ENCODE assay signal across 20 mouse cellular contexts in the genomic region with DNA sequence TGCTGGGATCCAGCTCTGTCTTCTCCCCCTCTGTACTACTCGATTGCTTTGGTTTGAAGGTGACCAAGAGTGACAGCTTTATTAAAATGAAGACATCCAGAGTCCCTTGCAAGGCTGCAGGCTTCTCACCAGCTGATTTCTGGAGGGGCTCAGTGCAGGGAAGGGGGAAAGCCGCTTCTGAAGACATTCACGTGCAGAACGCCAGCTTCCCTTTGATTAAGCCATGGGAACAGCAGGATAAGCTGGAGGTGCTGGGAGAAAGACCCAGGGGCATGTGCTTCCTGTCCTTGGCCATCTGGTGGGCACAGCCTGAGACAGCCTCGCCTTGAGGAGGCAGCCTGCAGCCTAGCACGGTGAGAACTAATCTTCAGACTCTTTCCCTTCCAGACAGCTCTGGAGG. TPM values are rescaled to one million over a fixed set of nuclear protein-coding genes. Genes with fewer than 3 reads are reported as not detected.
DNase-seq lines count a peak whose midpoint lies in the region; ATAC-seq and TF ChIP-seq lines count a peak whose summit lies in the region.
"Had no signal": no experiment of that assay in that cellular context is flagged by ENCODE, and none has a peak within 500 bp of the region (broad histone marks: within the 10 kb centered on the region; RNA-seq: fewer than 3 reads in every experiment).

No protein-coding gene starts in this region.

- 64% methylated on average over 6 of the region's 6 CpGs for WGBS in forebrain, embryonic 10.5 days
- WGBS in forebrain, embryonic 11.5 days, result 54% methylated on average over 6 of the region's 6 CpGs
- 51% methylated on average over 6 of the region's 6 CpGs for WGBS in lung, postnatal 0 days
- 32% methylated on average over 6 of the region's 6 CpGs for WGBS in midbrain, embryonic 12.5 days

- H3K27me3 ChIP-seq in forebrain, embryonic 10.5 days (ENCODE audit: poor library complexity, severe bottlenecking), result no peaks in the 10 kb centered on the region
- no peaks in the 10 kb centered on the region for H3K27me3 ChIP-seq in forebrain, embryonic 11.5 days (ENCODE audit: control insufficient read depth, insufficient read depth, low read length)
- no peaks in the 10 kb centered on the region for H3K27me3 ChIP-seq in lung, postnatal 0 days (replicated peaks; ENCODE audit: insufficient read depth, low read length)
- no peaks in the 10 kb centered on the region for H3K27me3 ChIP-seq in midbrain, embryonic 12.5 days
- H3K27me3 ChIP-seq: embryonic facial prominence, embryonic 12.5 days; heart, embryonic 15.5 days; hindbrain, embryonic 15.5 days; limb, embryonic 15.5 days had no signal

- no peaks in the 10 kb centered on the region for H3K36me3 ChIP-seq in forebrain, embryonic 10.5 days (replicated peaks)
- H3K36me3 ChIP-seq in forebrain, embryonic 11.5 days (ENCODE audit: control insufficient read depth, insufficient read depth, low read length), result no peaks in the 10 kb centered on the region
- H3K36me3 ChIP-seq in lung, postnatal 0 days (ENCODE audit: insufficient read depth, low read length), result no peaks in the 10 kb centered on the region
- H3K36me3 ChIP-seq in midbrain, embryonic 12.5 days, result no peaks in the 10 kb centered on the region
- H3K36me3 ChIP-seq: embryonic facial prominence, embryonic 12.5 days; heart, embryonic 15.5 days; hindbrain, embryonic 15.5 days; limb, embryonic 15.5 days had no signal

- no peak for TF ChIP-seq EP300 in lung, postnatal 0 days (IDR thresholded peaks at IDR 0.05)

- no peak overlapping the region for H3K4me2 ChIP-seq in forebrain, embryonic 11.5 days (ENCODE audit: low read depth, low read length, severe bottlenecking)
- no peak overlapping the region for H3K4me2 ChIP-seq in lung, postnatal 0 days (replicated peaks; ENCODE audit: low read depth, low read length)
- H3K4me2 ChIP-seq in midbrain, embryonic 12.5 days (replicated peaks), result no peak overlapping the region
- H3K4me2 ChIP-seq: embryonic facial prominence, embryonic 12.5 days; heart, embryonic 15.5 days; hindbrain, embryonic 15.5 days; limb, embryonic 15.5 days had no signal

- TF ChIP-seq CTCF in lung, postnatal 0 days (IDR thresholded peaks at IDR 0.05), result peak; percentile 19; the same call in 1 of the 2 replicates

- no peak for DNase-seq in forebrain, embryonic 10.5 days (ENCODE audit: extremely low spot score, low spot score)
- no peak for DNase-seq in forebrain, embryonic 11.5 days (ENCODE audit: low spot score)
- DNase-seq in lung, postnatal 0 days (ENCODE audit: low spot score), result no peak
- no peak for DNase-seq in lung, postnatal 4 days
- peak; percentile 23 for DNase-seq in retina, postnatal 7 days (ENCODE audit: low read depth, low spot score)
- no peak for DNase-seq in adipocyte (ENCODE audit: low spot score)
- no peak for DNase-seq in thymus, adult 18-20 months
- DNase-seq: adrenal gland, adult 8-10 months; cerebellum, adult 18-20 months; kidney, adult 18-20 months; kidney, postnatal 14 days; layer of hippocampus, adult 9-11 months; lung, postnatal 14 days; right cerebral cortex, postnatal 25 days had no signal

- H3K4me3 ChIP-seq in forebrain, embryonic 10.5 days, result no peak overlapping the region
- no peak overlapping the region for H3K4me3 ChIP-seq in forebrain, embryonic 11.5 days (ENCODE audit: low read depth, low read length)
- no peak overlapping the region for H3K4me3 ChIP-seq in lung, postnatal 0 days (ENCODE audit: low read depth, low read length)
- no peak overlapping the region for H3K4me3 ChIP-seq in midbrain, embryonic 12.5 days
- H3K4me3 ChIP-seq: embryonic facial prominence, embryonic 12.5 days; heart, embryonic 15.5 days; hindbrain, embryonic 15.5 days; limb, embryonic 15.5 days had no signal

- ATAC-seq in forebrain, embryonic 11.5 days (replicated peaks; ENCODE audit: low FRiP score), result no peak
- no peak for ATAC-seq in lung, postnatal 0 days
- no peak for ATAC-seq in midbrain, embryonic 12.5 days (ENCODE audit: low FRiP score, low read depth)

- peak overlapping the region; percentile 48; the same call in 1 of the 2 replicates for H3K27ac ChIP-seq in forebrain, embryonic 10.5 days
- H3K27ac ChIP-seq in forebrain, embryonic 11.5 days (ENCODE audit: low read depth, low read length), result no peak overlapping the region
- H3K27ac ChIP-seq in lung, postnatal 0 days (ENCODE audit: low read length), result no peak overlapping the region
- H3K27ac ChIP-seq in midbrain, embryonic 12.5 days (replicated peaks), result 0 out of 2 replicates have a peak overlapping the region, but pooled peaks have one; percentile 17
- H3K27ac ChIP-seq: embryonic facial prominence, embryonic 12.5 days; heart, embryonic 15.5 days; hindbrain, embryonic 15.5 days; limb, embryonic 15.5 days; stomach, postnatal 0 days had no signal

- H3K4me1 ChIP-seq in forebrain, embryonic 10.5 days, result peaks cover 19% of the 10 kb centered on the region
- no peaks in the 10 kb centered on the region for H3K4me1 ChIP-seq in forebrain, embryonic 11.5 days (replicated peaks; ENCODE audit: control insufficient read depth, insufficient read depth, low read length)
- peaks cover 11% of the 10 kb centered on the region for H3K4me1 ChIP-seq in lung, postnatal 0 days (ENCODE audit: insufficient read depth, low read depth, low read length)
- peaks cover 19% of the 10 kb centered on the region for H3K4me1 ChIP-seq in midbrain, embryonic 12.5 days

- H3K9me3 ChIP-seq in forebrain, embryonic 10.5 days, result no peaks in the 10 kb centered on the region
- H3K9me3 ChIP-seq in forebrain, embryonic 11.5 days (ENCODE audit: control insufficient read depth, low read length), result no peaks in the 10 kb centered on the region
- no peaks in the 10 kb centered on the region for H3K9me3 ChIP-seq in lung, postnatal 0 days (ENCODE audit: low read length)
- no peaks in the 10 kb centered on the region for H3K9me3 ChIP-seq in midbrain, embryonic 12.5 days
- H3K9me3 ChIP-seq: embryonic facial prominence, embryonic 12.5 days; heart, embryonic 15.5 days; hindbrain, embryonic 15.5 days; limb, embryonic 15.5 days had no signal

- no peak overlapping the region for H3K9ac ChIP-seq in forebrain, embryonic 11.5 days (ENCODE audit: low read length)
- no peak overlapping the region for H3K9ac ChIP-seq in lung, postnatal 0 days (replicated peaks; ENCODE audit: low read depth)
- no peak overlapping the region for H3K9ac ChIP-seq in midbrain, embryonic 12.5 days (replicated peaks)
- H3K9ac ChIP-seq: embryonic facial prominence, embryonic 12.5 days; heart, embryonic 15.5 days; hindbrain, embryonic 15.5 days; limb, embryonic 15.5 days had no signal

RNA-seq across cellular contexts. Expression of a gene that starts 17.0 kb away (rescaled TPM):
- polyA plus RNA-seq in forebrain, embryonic 10.5 days (2016; fragmentation: Nextera tagmentation; extraction: Ambion mirVana), result 4.9 and 5.0 TPM in 2 replicates
- polyA plus RNA-seq in forebrain, embryonic 11.5 days (2014; fragmentation: Nextera tagmentation; extraction: Ambion mirVana), result 4.5 and 4.9 TPM in 2 replicates
- 112 and 125 TPM in 2 replicates for polyA plus RNA-seq in lung, postnatal 0 days (2015; fragmentation: Nextera tagmentation; extraction: Ambion mirVana)
- polyA plus RNA-seq in midbrain, embryonic 12.5 days (2016; fragmentation: Nextera tagmentation; extraction: Ambion mirVana), result 5.6 and 7.7 TPM in 2 replicates

Comparison
In these comparisons a context has a peak if more than half of its experiments do, and no peak if none do; other contexts are left out.
1. H3K27ac ChIP-seq: peak in forebrain, embryonic 10.5 days (single experiment) and midbrain, embryonic 12.5 days (single experiment); none in forebrain, embryonic 11.5 days (single experiment) and lung, postnatal 0 days (single experiment).
2. RNA of a gene that starts 17.0 kb away (polyA plus RNA-seq): 112 to 125 TPM in lung, postnatal 0 days; 5.6 to 7.7 TPM in midbrain, embryonic 12.5 days, 4.9 to 5.0 TPM in forebrain, embryonic 10.5 days and 4.5 to 4.9 TPM in forebrain, embryonic 11.5 days; every median in the first group is over 10 times any median in the second.